Mouse (Mus musculus): ENCODE measurements around the gene Slc9a8.
A peak's percentile ranks its signal among the peaks of the same experiment; 100 is the strongest.

The Slc9a8 gene

GRCm38 (mm10) chr2:167507719-167508385 is 86.3 kb downstream of the Slc9a8 start:
- DNase-seq (ENCODE audit: low read depth, low spot score) = no peak

GRCm38 (mm10) chr2:167508569-167508968 is 87.1 kb downstream of the Slc9a8 start:
- DNase-seq (ENCODE audit: low read depth, low spot score) = peak; percentile 34

- DNase-seq (ENCODE audit: low read depth, low spot score) = no peak
Measured at GRCm38 (mm10) chr2:167510485-167510884, 89.0 kb downstream of the Slc9a8 start.

- DNase-seq (ENCODE audit: low read depth, low spot score) = no peak
Measured at GRCm38 (mm10) chr2:167512365-167512764, 90.9 kb downstream of the Slc9a8 start.

GRCm38 (mm10) chr2:167512970-167513369 is 91.5 kb downstream of the Slc9a8 start:
- peak; percentile 59 for DNase-seq (ENCODE audit: low read depth, low spot score)

- no peak for DNase-seq (ENCODE audit: low read depth, low spot score)
Measured at GRCm38 (mm10) chr2:167514641-167515040, 93.1 kb downstream of the Slc9a8 start.

GRCm38 (mm10) chr2:167515688-167516087 is 94.2 kb downstream of the Slc9a8 start:
- no peak for DNase-seq (ENCODE audit: low read depth, low spot score)

- peak; percentile 54 for DNase-seq (ENCODE audit: low read depth, low spot score)
Measured at GRCm38 (mm10) chr2:167519606-167520252, 98.2 kb downstream of the Slc9a8 start.

All from 3T3-L1 (cell line).